Mouse (Mus musculus) forebrain, embryonic 15.5 days (tissue): ENCODE results near the gene Sit1. TPM values are rescaled to one million over a fixed set of nuclear protein-coding genes. Genes with fewer than 3 reads are reported as not detected.

Source experiments
- ATAC-seq: fragments of 200-750 bp; cut with Nextera tagmentation; replicated peaks from 2 replicates; pipeline ENCODE4 v1.8.0; 2017; ENCODE audit warnings: mild to moderate bottlenecking, moderate TSS enrichment, moderate library complexity
- H3K27ac ChIP-seq: fragments of 300-500 bp; sonication (generic); replicated peaks from 2 replicates; pipeline ENCODE4 v1.5.1; 2015; ENCODE audit warnings: mild to moderate bottlenecking, inconsistent platforms
- H3K27me3 ChIP-seq: fragments of 300-500 bp; sonication (generic); 2 replicates; pipeline ENCODE4 v1.6.1; 2015; ENCODE audit warnings: inconsistent platforms
- H3K36me3 ChIP-seq: fragments of 300-500 bp; sonication (generic); 2 replicates; pipeline ENCODE4 v1.6.1; 2015; ENCODE audit warnings: mild to moderate bottlenecking, inconsistent platforms
- H3K4me1 ChIP-seq: fragments of 300-500 bp; sonication (generic); 2 replicates; pipeline ENCODE4 v1.6.1; 2015; ENCODE audit warnings: inconsistent platforms
- H3K4me2 ChIP-seq: fragments of 300-500 bp; sonication (generic); replicated peaks from 2 replicates; pipeline ENCODE4 v1.6.1; 2015; ENCODE audit warnings: mild to moderate bottlenecking, inconsistent platforms
- H3K4me3 ChIP-seq: fragments of 300-500 bp; sonication (generic); 2 replicates; pipeline ENCODE4 v1.5.1; 2015; ENCODE audit warnings: mild to moderate bottlenecking, inconsistent platforms
- H3K9ac ChIP-seq: fragments of 300-500 bp; sonication (generic); replicated peaks from 2 replicates; pipeline ENCODE4 v1.6.1; 2015; ENCODE audit warnings: mild to moderate bottlenecking, inconsistent platforms
- H3K9me3 ChIP-seq: fragments of 300-500 bp; sonication (generic); 2 replicates; pipeline ENCODE4 v1.6.1; 2016; ENCODE audit warnings: inconsistent platforms
- WGBS: fragments of 180-500 bp; shearing (Covaris S2); methylation state at CpG from one replicate; pipeline ENCODE4 v1.1.7; 2015; ENCODE audit warnings: mixed read lengths; 5-methylcytosine and 5-hydroxymethylcytosine counted together
- polyA plus RNA-seq: library from polyadenylated mRNA; unstranded; fragments of >200 nt; fragmentation: Nextera tagmentation; extraction: Ambion mirVana; gene quantifications from 2 replicates; pipeline ENCODE4 v1.2.1, GENCODE M21; 2015

Sit1 gene
- polyA plus RNA-seq, 1 experiment from 2014 or later: not detected

DNA sequence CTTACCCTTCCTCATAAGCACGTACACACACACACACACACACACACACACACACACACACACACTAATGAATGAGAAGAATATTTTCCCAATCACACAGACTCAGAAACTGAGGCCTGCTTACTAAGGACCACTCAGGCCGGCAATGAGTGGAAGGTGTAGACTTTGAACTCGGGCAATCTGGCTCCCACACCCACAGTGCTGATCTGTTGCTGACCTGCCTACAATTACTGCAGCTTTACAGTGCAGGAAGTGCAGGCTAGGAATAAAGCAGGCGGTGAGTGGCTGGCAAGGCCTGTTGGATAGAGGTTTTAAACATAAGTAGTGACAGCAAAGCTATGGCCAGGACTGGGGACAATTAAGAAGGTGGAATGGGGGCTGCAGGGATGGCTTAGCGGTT, 2.5 kb downstream of the Sit1 start:
- WGBS: 84% methylated on average over 5 of the region's 5 CpGs
- H3K4me3 ChIP-seq: no peak overlapping the region
- H3K27ac ChIP-seq: no peak overlapping the region
- H3K36me3 ChIP-seq: no peaks in the 10 kb centered on the region
- no peak overlapping the region for H3K4me2 ChIP-seq
- no peak for ATAC-seq
- H3K27me3 ChIP-seq: no peaks in the 10 kb centered on the region
- peaks cover 4% of the 10 kb centered on the region; the same call in 1 of the 2 replicates for H3K4me1 ChIP-seq
- H3K9me3 ChIP-seq: no peaks in the 10 kb centered on the region
- no peak overlapping the region for H3K9ac ChIP-seq

DNA sequence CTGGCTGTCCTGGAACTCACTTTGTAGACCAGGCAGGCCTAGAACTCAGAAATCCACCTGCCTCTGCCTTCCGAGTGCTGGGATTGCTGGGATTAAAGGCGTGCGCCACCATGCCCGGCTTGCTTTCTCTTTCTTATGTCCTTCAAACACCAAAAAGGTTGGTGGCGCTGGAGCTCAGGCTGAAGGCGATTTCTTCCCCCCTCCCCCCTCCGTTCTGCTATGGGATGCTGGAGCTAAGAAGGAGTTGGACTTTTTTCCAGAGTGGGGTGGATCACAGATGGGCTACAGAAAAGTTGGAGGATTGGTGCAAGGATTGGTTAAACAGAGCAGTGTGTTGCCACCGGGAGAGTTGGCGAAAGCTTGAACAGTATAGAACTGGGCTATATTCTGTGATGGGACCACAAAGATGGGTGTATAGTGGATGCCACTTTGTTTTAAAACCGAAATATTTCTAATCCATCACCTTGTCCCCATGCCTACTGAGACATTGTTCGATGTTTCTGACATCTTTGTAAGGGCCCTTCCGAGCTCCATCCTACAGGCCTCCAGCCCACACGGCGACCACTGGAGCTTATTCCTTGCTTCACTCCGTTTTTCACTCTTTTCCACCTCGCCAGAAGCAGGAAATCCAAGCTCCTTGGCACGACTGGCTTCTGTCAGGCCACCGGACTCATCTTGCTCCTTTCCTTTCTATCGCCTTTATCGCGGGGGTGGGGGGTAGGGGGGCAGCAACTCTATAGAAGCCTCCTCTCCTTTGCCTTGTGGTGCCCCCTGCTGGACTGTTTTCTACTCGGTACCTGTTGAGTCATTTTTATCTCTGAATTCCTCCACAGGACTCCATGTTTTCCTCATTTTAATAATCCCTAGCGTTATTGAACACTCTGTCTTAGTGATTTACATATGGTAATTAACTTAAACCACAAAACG, 4.4 kb downstream of the Sit1 start:
- H3K4me3 ChIP-seq: no peak overlapping the region
- no peaks in the 10 kb centered on the region for H3K9me3 ChIP-seq
- WGBS: 48% methylated on average over 24 of the region's 24 CpGs
- H3K4me2 ChIP-seq: no peak overlapping the region
- no peak for ATAC-seq
- H3K27ac ChIP-seq: no peak overlapping the region
- no peak overlapping the region for H3K9ac ChIP-seq
- H3K27me3 ChIP-seq: no peaks in the 10 kb centered on the region
- peaks cover 4% of the 10 kb centered on the region; the same call in 1 of the 2 replicates for H3K4me1 ChIP-seq
- H3K36me3 ChIP-seq: no peaks in the 10 kb centered on the region

GRCm38 (mm10) chr4:43478534-43478858, 5.0 kb downstream of the Sit1 start:
- H3K4me1 ChIP-seq: peaks cover 4% of the 10 kb centered on the region; the same call in 1 of the 2 replicates
- ATAC-seq: peak; percentile 55; the same call in 1 of the 2 replicates
- peak overlapping the region; percentile 45 for H3K9ac ChIP-seq
- H3K4me2 ChIP-seq: peak overlapping the region; percentile 48
- WGBS: 63% methylated on average over 8 of the region's 8 CpGs
- no peaks in the 10 kb centered on the region for H3K36me3 ChIP-seq
- H3K4me3 ChIP-seq: peak overlapping the region; percentile 39
- 0 out of 2 replicates have a peak overlapping the region, but pooled peaks have one; percentile 31 for H3K27ac ChIP-seq
- no peaks in the 10 kb centered on the region for H3K9me3 ChIP-seq
- no peaks in the 10 kb centered on the region for H3K27me3 ChIP-seq

- H3K36me3 ChIP-seq: no peaks in the 10 kb centered on the region
- H3K4me1 ChIP-seq: peaks cover 4% of the 10 kb centered on the region; the same call in 1 of the 2 replicates
- ATAC-seq: peak; percentile 99
- no peaks in the 10 kb centered on the region for H3K9me3 ChIP-seq
- 19% methylated on average over 11 of the region's 11 CpGs for WGBS
- 0 out of 2 replicates have a peak overlapping the region, but pooled peaks have one; percentile 31 for H3K27ac ChIP-seq
- peak overlapping the region; percentile 48 for H3K4me2 ChIP-seq
- peak overlapping the region; percentile 45 for H3K9ac ChIP-seq
- H3K27me3 ChIP-seq: no peaks in the 10 kb centered on the region
- H3K4me3 ChIP-seq: peak overlapping the region; percentile 39
Observed at GRCm38 (mm10) chr4:43477857-43478533, 5.5 kb downstream of the Sit1 start.

DNA sequence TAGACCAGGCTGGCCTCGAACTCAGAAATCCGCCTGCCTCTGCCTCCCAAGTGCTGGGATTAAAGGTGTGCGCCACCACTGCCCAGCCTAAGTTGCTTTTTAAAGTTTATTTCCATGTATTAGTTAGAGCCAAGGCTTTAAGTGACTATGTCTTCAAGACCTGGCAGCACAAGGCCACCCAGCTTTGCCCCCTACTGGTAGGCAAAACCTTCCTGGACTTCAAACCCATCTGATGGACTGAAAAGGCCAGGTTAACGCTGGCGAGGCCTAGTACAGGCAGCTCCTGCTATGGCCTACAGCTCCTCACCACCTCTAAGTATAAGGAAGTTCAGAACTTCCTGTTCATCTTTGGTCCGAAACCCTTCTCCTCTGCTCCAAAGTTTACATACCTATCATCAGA, 6.9 kb downstream of the Sit1 start:
- no peaks in the 10 kb centered on the region for H3K9me3 ChIP-seq
- H3K4me1 ChIP-seq: peaks cover 4% of the 10 kb centered on the region; the same call in 1 of the 2 replicates
- H3K4me3 ChIP-seq: no peak overlapping the region
- whole genome bisulfite sequencing: 88% methylated on average over 6 of the region's 6 CpGs
- H3K9ac ChIP-seq: no peak overlapping the region
- no peak overlapping the region for H3K27ac ChIP-seq
- no peak for ATAC-seq
- no peaks in the 10 kb centered on the region for H3K36me3 ChIP-seq
- H3K27me3 ChIP-seq: no peaks in the 10 kb centered on the region
- H3K4me2 ChIP-seq: no peak overlapping the region

GRCm38 (mm10) chr4:43473636-43474035, 9.9 kb downstream of the Sit1 start:
- no peak overlapping the region for H3K27ac ChIP-seq
- no peak overlapping the region for H3K4me2 ChIP-seq
- no peaks in the 10 kb centered on the region for H3K36me3 ChIP-seq
- no peak overlapping the region for H3K4me3 ChIP-seq
- 83% methylated on average over 1 of the region's 1 CpGs for WGBS
- no peak overlapping the region for H3K9ac ChIP-seq
- H3K9me3 ChIP-seq: no peaks in the 10 kb centered on the region
- ATAC-seq: no peak
- H3K4me1 ChIP-seq: peaks cover 4% of the 10 kb centered on the region; the same call in 1 of the 2 replicates
- no peaks in the 10 kb centered on the region for H3K27me3 ChIP-seq

- ATAC-seq: no peak
- Histone ChIP-seq H3K27me3 (no peaks in the 10 kb centered on the region), H3K9ac (no peak overlapping the region), H3K36me3 (no peaks in the 10 kb centered on the region), H3K4me2 (no peak overlapping the region), H3K9me3 (no peaks in the 10 kb centered on the region), H3K27ac (no peak overlapping the region), H3K4me1 (no peaks in the 10 kb centered on the region), H3K4me3 (no peak overlapping the region)
- WGBS: 94% methylated on average over 10 of the region's 10 CpGs
Observed at GRCm38 (mm10) chr4:43470301-43470700, 13.2 kb downstream of the Sit1 start.

- WGBS: 94% methylated on average over 7 of the region's 7 CpGs
Observed at GRCm38 (mm10) chr4:43466872-43467271, 16.7 kb downstream of the Sit1 start.

GRCm38 (mm10) chr4:43465935-43466334, 17.6 kb downstream of the Sit1 start:
- 92% methylated on average over 6 of the region's 6 CpGs for WGBS
- H3K9me3 ChIP-seq: no peaks in the 10 kb centered on the region
- ATAC-seq: no peak
- no peaks in the 10 kb centered on the region for H3K4me1 ChIP-seq
- H3K27me3 ChIP-seq: no peaks in the 10 kb centered on the region
- no peak overlapping the region for H3K4me2 ChIP-seq
- H3K4me3 ChIP-seq: no peak overlapping the region
- H3K27ac ChIP-seq: no peak overlapping the region
- no peak overlapping the region for H3K9ac ChIP-seq
- H3K36me3 ChIP-seq: no peaks in the 10 kb centered on the region

More at GRCm38 (mm10) chr4:43466872-43467271, 16.7 kb downstream of the Sit1 start:
- H3K9ac ChIP-seq: no peak overlapping the region
- no peaks in the 10 kb centered on the region for H3K4me1 ChIP-seq
- H3K9me3 ChIP-seq: no peaks in the 10 kb centered on the region
- H3K27ac ChIP-seq: no peak overlapping the region
- no peak overlapping the region for H3K4me2 ChIP-seq
- H3K27me3 ChIP-seq: no peaks in the 10 kb centered on the region
- no peaks in the 10 kb centered on the region for H3K36me3 ChIP-seq
- no peak for ATAC-seq
- no peak overlapping the region for H3K4me3 ChIP-seq

- Histone ChIP-seq H3K4me2 (no peak overlapping the region), H3K27me3 (no peaks in the 10 kb centered on the region), H3K9me3 (no peaks in the 10 kb centered on the region), H3K36me3 (no peaks in the 10 kb centered on the region), H3K4me1 (no peaks in the 10 kb centered on the region), H3K4me3 (no peak overlapping the region), H3K27ac (no peak overlapping the region), H3K9ac (no peak overlapping the region)
- WGBS: 94% methylated on average over 5 of the region's 5 CpGs
- ATAC-seq: no peak
Observed at GRCm38 (mm10) chr4:43463102-43463501, 20.4 kb downstream of the Sit1 start.

DNA sequence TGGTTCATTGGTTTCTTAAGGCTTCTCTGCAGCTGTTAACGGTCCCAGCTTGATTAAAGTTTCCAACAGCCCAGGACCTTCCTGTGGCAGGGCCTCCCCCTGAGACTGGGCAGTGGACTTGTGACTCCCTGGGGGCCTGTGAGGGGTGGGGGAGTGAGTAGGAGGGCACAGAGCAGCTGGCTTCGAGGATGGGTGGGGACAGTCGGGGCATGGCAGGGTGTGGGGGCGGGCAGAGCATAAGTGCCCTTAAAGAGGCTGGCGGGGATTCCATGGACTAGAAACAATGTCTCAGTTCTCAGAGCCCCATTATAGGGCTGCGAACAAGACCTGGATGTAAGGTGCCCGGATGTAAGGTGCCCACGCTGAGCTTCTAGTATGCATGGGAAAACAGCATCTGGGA, 26.4 kb downstream of the Sit1 start:
- H3K27me3 ChIP-seq: 0 out of 2 replicates have a peak, but pooled peaks cover 5% of the 10 kb centered on the region
- ATAC-seq: no peak
- H3K9me3 ChIP-seq: no peaks in the 10 kb centered on the region
- H3K4me3 ChIP-seq: no peak overlapping the region
- H3K9ac ChIP-seq: no peak overlapping the region
- H3K4me2 ChIP-seq: no peak overlapping the region
- H3K4me1 ChIP-seq: peaks cover 4% of the 10 kb centered on the region
- 26% methylated on average over 8 of the region's 8 CpGs for WGBS
- no peak overlapping the region for H3K27ac ChIP-seq
- no peaks in the 10 kb centered on the region for H3K36me3 ChIP-seq

DNA sequence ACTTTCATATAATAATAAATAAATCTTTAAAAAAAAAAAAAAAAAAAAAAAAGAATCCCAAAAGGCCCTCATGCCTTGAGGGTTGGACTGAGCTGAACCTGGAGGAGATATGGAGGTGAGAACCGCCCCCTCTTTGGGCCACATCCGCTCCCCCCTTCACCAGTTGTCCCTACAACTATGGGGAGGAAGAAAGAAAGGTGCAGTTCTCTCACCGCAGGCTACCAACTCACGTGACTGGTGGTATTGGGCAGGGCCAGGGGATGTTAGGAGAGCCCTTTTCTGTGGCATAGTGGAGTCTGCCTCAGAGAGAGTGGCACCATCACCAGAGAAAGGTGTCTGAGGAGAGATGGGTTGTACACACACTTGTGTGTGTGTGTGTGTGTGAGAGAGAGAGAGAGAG, 27.1 kb downstream of the Sit1 start:
- Histone ChIP-seq H3K27ac (no peak overlapping the region), H3K36me3 (no peaks in the 10 kb centered on the region), H3K4me1 (peaks cover 4% of the 10 kb centered on the region), H3K9me3 (no peaks in the 10 kb centered on the region), H3K4me2 (no peak overlapping the region), H3K27me3 (0 out of 2 replicates have a peak, but pooled peaks cover 5% of the 10 kb centered on the region), H3K9ac (no peak overlapping the region), H3K4me3 (no peak overlapping the region)
- 37% methylated on average over 4 of the region's 4 CpGs for WGBS
- ATAC-seq: no peak
